Mouse (Mus musculus) bone marrow macrophage, adult 2 months (primary cell): ENCODE measurements around the gene Glmn.

ENCODE experiments used
- CTCF ChIP-seq: IDR thresholded peaks from 2 replicates; pipeline ENCODE4 v1.5.1; 2012; ENCODE audit warnings: low read depth, mild to moderate bottlenecking, low read length, moderate library complexity
- POLR2A ChIP-seq: IDR thresholded peaks from 2 replicates; pipeline ENCODE4 v1.6.1; 2012; ENCODE audit warnings: mild to moderate bottlenecking, low read depth, low read length, borderline replicate concordance

DNA sequence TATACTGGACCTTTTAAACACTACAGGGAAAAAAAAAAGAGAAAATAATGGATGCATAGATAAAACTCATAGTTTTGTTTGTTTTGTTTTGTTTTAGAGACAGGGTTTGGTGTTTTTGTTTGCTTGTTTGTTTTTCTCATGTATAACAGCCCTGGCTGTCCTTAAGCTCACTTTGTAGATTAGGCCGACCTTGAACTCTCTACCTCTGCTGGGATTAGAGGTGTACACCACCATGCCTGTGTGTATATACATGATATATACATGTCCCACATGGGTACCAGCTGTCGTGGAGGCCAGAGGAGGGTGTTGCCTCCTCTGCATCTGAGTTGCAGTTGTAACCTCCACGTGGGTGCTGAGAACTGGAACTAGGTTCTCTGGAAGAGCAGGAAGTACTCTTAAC, 49.2 kb downstream of the Glmn start:
- TF ChIP-seq CTCF = no peak
- TF ChIP-seq POLR2A = no peak
